Mouse (Mus musculus): ENCODE measurements around the gene Dock9.

DNA sequence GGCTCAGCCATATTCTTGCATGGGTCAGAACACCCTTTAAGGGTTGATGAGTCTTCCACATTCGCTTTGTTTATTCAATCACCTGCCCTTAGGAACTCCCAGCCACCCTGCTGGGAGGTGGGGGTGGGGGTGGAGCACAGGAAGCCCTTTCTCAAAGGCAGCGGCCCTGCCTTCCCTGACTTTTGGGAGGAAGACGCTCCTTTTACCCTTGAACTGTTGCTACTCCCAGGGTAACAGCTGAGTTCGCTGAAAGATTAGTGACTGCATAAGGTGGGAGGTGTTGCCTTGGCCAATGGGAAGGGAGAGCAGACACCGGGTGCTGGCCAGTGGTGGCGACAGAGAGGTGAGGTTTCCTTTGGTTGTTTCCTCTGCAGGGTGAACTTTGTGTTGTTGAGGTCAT, 291.3 kb downstream of the Dock9 start:
- no peak for TF ChIP-seq POLR2A (IDR thresholded peaks at IDR 0.05; ENCODE audit: insufficient read length, low read depth)
- TF ChIP-seq MAX (IDR thresholded peaks at IDR 0.05; ENCODE audit: low read depth), result no peak
- TF ChIP-seq POLR2AphosphoS2 (IDR thresholded peaks at IDR 0.05; ENCODE audit: insufficient read length, low read depth), result no peak
- TF ChIP-seq E2F4 (IDR thresholded peaks at IDR 0.05; ENCODE audit: insufficient read depth), result no peak

All from myocyte (in vitro differentiated cells).